Mouse (Mus musculus): Measurements from ENCODE around the gene Phlpp2.

GRCm38 (mm10) chr8:109989151-109989550, 120.8 kb downstream of the Phlpp2 start:
- TF ChIP-seq CTCF (IDR thresholded peaks at IDR 0.05; ENCODE audit: control insufficient read depth, insufficient read depth, insufficient read length) (no peak), CEBPB (IDR thresholded peaks at IDR 0.05; ENCODE audit: low read depth) (no peak), USF1 (IDR thresholded peaks at IDR 0.05; ENCODE audit: low read depth) (no peak), MYOG (IDR thresholded peaks at IDR 0.05; ENCODE audit: control insufficient read depth, extremely low read depth, insufficient read length) (no peak), MAX (IDR thresholded peaks at IDR 0.05) (no peak)

Data from C2C12 (cell line).